Mouse (Mus musculus) heart, embryonic 13.5 days (tissue): Measurements from ENCODE around the gene Ptdss2. TPM values are rescaled to one million over a fixed set of nuclear protein-coding genes. Genes with fewer than 3 reads are reported as not detected.

Experiments used
- ATAC-seq: fragments of 200-750 bp; cut with Nextera tagmentation; 2 replicates; pipeline ENCODE4 v1.8.0; 2017; ENCODE audit warnings: moderate TSS enrichment; ENCODE audit not compliant: insufficient number of reproducible peaks, low FRiP score, low TSS enrichment; ENCODE audit errors: extremely low read depth
- H3K27ac ChIP-seq: fragments of 300-500 bp; sonication (generic); replicated peaks from 2 replicates; pipeline ENCODE4 v1.5.1; 2015; ENCODE audit warnings: moderate library complexity, mild to moderate bottlenecking, inconsistent platforms
- H3K27me3 ChIP-seq: fragments of 300-500 bp; sonication (generic); replicated peaks from 2 replicates; pipeline ENCODE4 v1.6.1; 2015; ENCODE audit warnings: mild to moderate bottlenecking, inconsistent platforms
- H3K36me3 ChIP-seq: fragments of 300-500 bp; sonication (generic); 2 replicates; pipeline ENCODE4 v1.6.1; 2015; ENCODE audit warnings: mild to moderate bottlenecking, inconsistent platforms
- H3K4me1 ChIP-seq: fragments of 300-500 bp; sonication (generic); 2 replicates; pipeline ENCODE4 v1.6.1; 2015; ENCODE audit warnings: inconsistent platforms
- H3K4me2 ChIP-seq: fragments of 300-500 bp; sonication (generic); 2 replicates; pipeline ENCODE4 v1.6.1; 2015; ENCODE audit warnings: inconsistent platforms, mild to moderate bottlenecking, moderate library complexity
- H3K4me3 ChIP-seq: fragments of 300-500 bp; sonication (generic); 2 replicates; pipeline ENCODE4 v1.5.1; 2015; ENCODE audit warnings: moderate library complexity, mild to moderate bottlenecking, inconsistent platforms
- H3K9ac ChIP-seq: fragments of 300-500 bp; sonication (generic); 2 replicates; pipeline ENCODE4 v1.6.1; 2015; ENCODE audit warnings: inconsistent platforms, mild to moderate bottlenecking, moderate library complexity
- H3K9me3 ChIP-seq: fragments of 300-500 bp; sonication (generic); 2 replicates; pipeline ENCODE4 v1.6.1; 2016; ENCODE audit warnings: inconsistent platforms
- WGBS: fragments of 180-500 bp; shearing (Covaris S2); methylation state at CpG from one replicate; pipeline ENCODE4 v1.1.7; 2015; ENCODE audit warnings: mixed read lengths; 5-methylcytosine and 5-hydroxymethylcytosine counted together
- polyA plus RNA-seq: library from polyadenylated mRNA; unstranded; fragments of >200 nt; fragmentation: Nextera tagmentation; extraction: Ambion mirVana; gene quantifications from 2 replicates; pipeline ENCODE4 v1.2.1, GENCODE M21; 2015

Ptdss2 gene
- polyA plus RNA-seq, 1 experiment from 2014 or later, result 57.9 TPM

DNA sequence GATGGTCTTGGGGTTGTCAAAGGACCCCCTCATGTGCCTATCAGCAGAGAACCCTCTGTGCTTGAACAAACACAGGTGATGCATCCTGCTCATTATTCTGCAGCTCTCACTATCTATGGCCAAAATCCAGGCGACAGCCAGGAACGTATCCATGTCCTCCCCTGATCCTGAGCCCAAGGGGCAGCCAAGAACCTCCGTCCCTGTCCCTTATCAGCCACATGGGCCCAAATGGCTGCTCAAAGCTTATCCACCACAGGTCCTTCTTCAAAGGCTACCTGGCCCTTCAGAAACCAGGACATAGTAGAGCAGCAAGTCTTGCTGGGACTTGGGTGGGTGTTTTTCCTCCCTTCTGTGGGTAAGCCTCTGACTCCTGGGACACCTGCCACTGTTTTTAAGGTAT lies 66.0 kb downstream of the Ptdss2 start:
- Histone ChIP-seq H3K27ac (no peak overlapping the region), H3K4me3 (no peak overlapping the region), H3K9me3 (no peaks in the 10 kb centered on the region), H3K4me2 (no peak overlapping the region), H3K36me3 (peaks cover 38% of the 10 kb centered on the region), H3K9ac (no peak overlapping the region), H3K4me1 (peaks cover 20% of the 10 kb centered on the region), H3K27me3 (no peaks in the 10 kb centered on the region)
- 53% methylated on average over 3 of the region's 3 CpGs for WGBS
- no peak for ATAC-seq

DNA sequence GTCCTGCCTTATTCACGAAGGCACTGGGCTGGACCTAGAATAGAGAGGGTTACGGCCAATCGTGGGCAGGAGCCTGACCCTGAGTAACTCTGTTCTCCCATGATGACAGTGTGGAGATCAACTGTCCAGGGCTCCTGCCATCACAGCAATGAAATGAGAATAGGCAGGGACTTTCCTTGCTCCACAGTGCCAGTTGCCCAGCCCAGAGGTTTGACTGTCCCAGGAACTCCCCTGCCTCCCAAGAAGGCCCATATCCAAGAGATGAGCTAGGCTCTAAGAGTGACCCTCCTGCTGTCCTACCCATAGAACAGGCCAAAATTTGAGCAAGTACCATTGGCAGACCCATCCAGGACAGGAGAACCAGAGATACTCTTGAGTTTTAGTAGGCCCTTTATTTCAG lies 66.6 kb downstream of the Ptdss2 start:
- peaks cover 21% of the 10 kb centered on the region for H3K4me1 ChIP-seq
- no peak for ATAC-seq
- H3K9me3 ChIP-seq, result no peaks in the 10 kb centered on the region
- no peaks in the 10 kb centered on the region for H3K27me3 ChIP-seq
- peaks cover 38% of the 10 kb centered on the region for H3K36me3 ChIP-seq
- H3K4me3 ChIP-seq, result no peak overlapping the region
- H3K9ac ChIP-seq, result no peak overlapping the region
- H3K27ac ChIP-seq, result no peak overlapping the region
- H3K4me2 ChIP-seq, result no peak overlapping the region
- WGBS, result 88% methylated on average over 3 of the region's 3 CpGs

DNA sequence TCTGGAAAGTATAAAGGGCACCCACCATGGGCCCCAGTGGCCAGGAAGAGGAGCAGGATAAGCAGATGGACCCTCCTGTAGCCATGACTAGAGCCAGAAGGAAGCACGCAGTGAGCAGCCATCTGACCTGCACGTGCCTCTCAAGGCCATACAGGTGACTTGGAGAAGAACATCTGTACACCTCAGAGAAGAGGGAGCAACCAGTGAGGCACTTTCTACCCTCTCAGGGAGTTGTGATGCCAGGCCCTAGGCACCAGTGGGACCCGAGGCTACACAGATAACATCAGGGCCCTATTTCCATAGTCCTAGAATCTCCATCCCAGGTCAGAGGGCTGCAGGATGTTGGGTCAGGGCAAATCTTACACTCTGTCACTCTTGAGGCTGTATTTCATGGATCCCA lies 68.0 kb downstream of the Ptdss2 start:
- Histone ChIP-seq H3K4me1 (peaks cover 25% of the 10 kb centered on the region), H3K9me3 (no peaks in the 10 kb centered on the region), H3K27me3 (no peaks in the 10 kb centered on the region), H3K36me3 (peaks cover 38% of the 10 kb centered on the region), H3K9ac (no peak overlapping the region), H3K27ac (no peak overlapping the region), H3K4me2 (no peak overlapping the region), H3K4me3 (no peak overlapping the region)
- no peak for ATAC-seq
- 84% methylated on average over 3 of the region's 3 CpGs for WGBS

DNA sequence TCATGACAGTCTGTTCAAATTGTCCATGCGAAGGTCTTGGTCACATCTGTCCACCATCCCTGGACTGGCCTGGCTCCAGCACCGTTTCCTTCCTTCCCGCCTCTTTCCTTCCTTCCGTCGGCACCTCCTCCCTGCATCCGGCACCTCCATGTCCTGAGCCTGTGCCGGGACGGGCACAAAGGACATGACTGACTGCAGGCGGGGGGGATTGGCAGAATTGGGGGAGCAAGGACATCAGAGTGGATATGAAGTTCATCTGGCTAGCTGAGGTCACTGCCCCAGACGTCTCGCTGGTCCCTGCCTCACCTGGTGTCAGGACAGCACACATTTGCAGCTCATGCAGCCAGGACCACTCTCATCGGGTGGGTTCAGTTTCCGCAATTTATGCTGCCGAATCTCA lies 68.9 kb downstream of the Ptdss2 start:
- H3K27me3 ChIP-seq, result no peaks in the 10 kb centered on the region
- H3K36me3 ChIP-seq, result peaks cover 38% of the 10 kb centered on the region
- H3K9ac ChIP-seq, result no peak overlapping the region
- H3K4me2 ChIP-seq, result no peak overlapping the region
- H3K27ac ChIP-seq, result no peak overlapping the region
- 77% methylated on average over 14 of the region's 14 CpGs for WGBS
- no peaks in the 10 kb centered on the region for H3K9me3 ChIP-seq
- H3K4me3 ChIP-seq, result no peak overlapping the region
- ATAC-seq, result no peak
- peaks cover 29% of the 10 kb centered on the region for H3K4me1 ChIP-seq

DNA sequence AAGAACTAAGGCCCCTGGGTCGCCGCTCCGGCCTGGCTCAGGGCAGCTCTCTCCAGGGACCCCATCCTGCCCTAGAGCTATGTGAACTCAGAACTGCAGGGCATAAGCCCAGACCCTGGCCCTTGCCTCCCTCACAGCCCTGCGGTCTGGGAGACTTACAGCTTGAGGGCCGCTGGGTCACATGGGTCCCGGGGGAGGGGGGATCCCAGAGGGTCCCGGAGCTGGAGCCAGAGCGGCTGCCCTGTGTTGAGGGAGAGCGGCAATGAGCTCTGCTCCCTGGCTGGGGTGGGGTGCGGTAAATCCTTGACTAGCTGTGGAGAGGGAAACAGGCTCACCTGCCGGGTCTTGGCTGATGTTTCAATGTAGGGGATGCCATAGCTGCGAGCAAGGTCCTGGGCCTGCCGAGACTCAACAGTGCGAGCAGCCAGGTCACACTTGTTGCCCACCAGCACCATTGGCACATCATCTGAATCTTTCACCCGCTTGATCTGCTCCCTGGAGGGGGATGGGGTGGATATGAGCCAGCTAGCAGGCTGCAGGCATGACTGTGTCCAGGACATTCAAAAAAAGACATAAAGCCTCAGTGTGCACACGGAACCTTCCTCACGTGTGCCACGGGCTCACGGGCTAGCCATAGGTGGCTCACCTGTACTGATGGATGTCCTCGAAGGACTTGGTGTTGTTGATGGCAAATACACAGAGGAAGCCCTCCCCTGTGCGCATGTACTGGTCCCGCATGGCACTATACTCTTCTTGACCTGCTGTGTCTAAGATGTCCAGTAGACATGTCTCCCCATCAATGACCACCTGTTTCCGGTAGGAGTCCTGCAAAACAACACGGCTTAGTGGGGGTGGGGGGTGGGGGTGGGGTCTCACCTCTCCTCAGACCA lies 69.9 kb downstream of the Ptdss2 start:
- H3K36me3 ChIP-seq, result peaks cover 38% of the 10 kb centered on the region
- peaks cover 29% of the 10 kb centered on the region for H3K4me1 ChIP-seq
- peak overlapping the region; percentile 93 for H3K4me2 ChIP-seq
- H3K9me3 ChIP-seq, result no peaks in the 10 kb centered on the region
- 0 out of 2 replicates have a peak overlapping the region, but pooled peaks have one; percentile 86 for H3K4me3 ChIP-seq
- H3K9ac ChIP-seq, result peak overlapping the region; percentile 97
- 90% methylated on average over 24 of the region's 24 CpGs for WGBS
- H3K27me3 ChIP-seq, result no peaks in the 10 kb centered on the region
- no peak overlapping the region for H3K27ac ChIP-seq
- no peak for ATAC-seq

DNA sequence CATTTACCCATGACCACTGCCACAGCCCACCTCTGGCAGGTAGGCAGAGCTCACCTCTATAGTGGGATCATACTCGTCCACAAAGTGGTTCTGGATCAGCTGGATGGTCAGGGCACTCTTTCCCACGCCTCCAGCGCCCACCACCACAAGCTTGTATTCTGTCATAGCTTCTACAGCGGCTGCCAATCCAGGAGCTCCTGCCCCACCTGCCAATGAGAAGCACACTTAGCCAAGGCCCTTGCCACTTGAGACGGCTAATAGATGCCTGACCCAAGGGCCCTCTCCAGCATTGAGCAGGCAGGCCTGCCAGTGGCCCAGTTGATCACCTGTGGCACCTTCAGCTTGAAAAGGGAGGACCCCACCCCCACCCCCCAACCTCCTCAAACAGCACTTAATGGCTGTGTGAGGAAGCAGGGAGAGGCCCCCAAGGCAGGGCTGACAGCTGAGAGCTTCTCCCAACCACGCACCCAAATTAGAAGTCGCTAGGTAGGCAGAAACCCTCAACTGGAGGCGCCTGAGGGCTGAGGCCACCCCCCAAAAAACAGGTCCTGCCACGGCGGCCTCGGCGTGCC lies 70.7 kb downstream of the Ptdss2 start:
- Histone ChIP-seq H3K9ac (peak overlapping the region; percentile 97), H3K27me3 (no peaks in the 10 kb centered on the region), H3K4me3 (peak overlapping the region; percentile 86), H3K9me3 (no peaks in the 10 kb centered on the region), H3K27ac (peak overlapping the region; percentile 80), H3K4me2 (peak overlapping the region; percentile 93), H3K36me3 (peaks cover 38% of the 10 kb centered on the region), H3K4me1 (peaks cover 29% of the 10 kb centered on the region)
- 32% methylated on average over 12 of the region's 12 CpGs for WGBS
- ATAC-seq, result no peak

DNA sequence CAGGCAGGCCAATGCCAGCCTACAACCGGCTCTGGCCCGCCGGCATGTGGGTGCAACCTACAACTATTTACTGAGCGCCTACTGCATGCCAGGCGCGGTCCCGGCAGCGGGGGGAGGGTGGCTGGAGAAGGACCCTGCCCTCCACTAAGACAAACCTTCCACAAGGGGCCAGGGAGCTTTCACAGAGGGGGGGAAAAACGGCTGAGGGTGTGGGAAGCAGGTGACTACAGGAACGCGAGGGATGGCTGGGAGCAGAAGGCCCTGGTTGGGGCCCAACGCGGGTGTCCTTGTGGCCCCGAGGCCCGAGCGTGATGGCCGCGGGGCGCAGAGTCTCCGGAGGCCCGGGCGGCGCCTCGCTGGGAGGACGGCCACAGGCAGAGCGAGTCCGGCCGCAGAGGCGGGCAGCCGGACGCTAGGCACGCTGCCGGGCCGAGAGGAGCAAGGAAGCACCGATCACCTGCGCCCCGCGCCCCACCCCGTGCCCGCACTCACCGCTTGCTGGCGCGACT lies 71.2 kb downstream of the Ptdss2 start:
- 1% methylated on average over 43 of the region's 43 CpGs for WGBS
- 0 out of 2 replicates have a peak, but pooled peaks have one; percentile 0 for ATAC-seq

DNA sequence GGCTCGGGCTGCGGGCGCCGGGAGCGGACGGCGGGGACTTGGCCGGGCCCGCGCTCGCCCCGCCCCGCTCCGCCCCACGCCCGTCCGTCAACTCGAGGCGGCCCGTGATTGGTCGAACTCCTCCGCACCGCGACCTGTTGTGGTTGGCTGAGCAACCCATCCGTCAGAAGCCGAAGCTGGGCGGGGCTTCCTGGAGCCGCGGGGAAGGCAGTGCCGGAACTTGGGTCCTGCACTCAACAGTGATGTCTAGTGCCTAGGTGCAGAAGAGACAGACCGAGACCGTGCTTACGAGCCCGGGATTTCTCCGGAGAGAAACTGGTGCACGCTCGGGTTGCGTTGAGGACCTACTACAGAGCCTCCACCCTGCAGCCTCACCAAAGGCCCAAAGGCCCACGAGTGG lies 71.8 kb downstream of the Ptdss2 start, which contains the start of the genes Hras and Lrrc56:
TSS of gene Hras (minus strand) at position 58 of the 400 bp plus-strand sequence.
TSS of gene Lrrc56 (plus strand) at position 210 of the 400 bp plus-strand sequence.
- Histone ChIP-seq H3K36me3 (peaks cover 35% of the 10 kb centered on the region), H3K4me2 (peak within 1 kb of the TSS; percentile 93), H3K9ac (peak within 1 kb of the TSS; percentile 97), H3K4me3 (peak within 1 kb of the TSS; percentile 86), H3K27me3 (no peaks in the 10 kb centered on the region), H3K9me3 (no peaks in the 10 kb centered on the region), H3K27ac (peak within 1 kb of the TSS; percentile 80), H3K4me1 (peaks cover 29% of the 10 kb centered on the region)
- ATAC-seq, result peak; percentile 96
- under 1% methylated on average over 38 of the region's 39 CpGs for WGBS

More for the DNA sequence above, 71.2 kb downstream of the Ptdss2 start:
- Histone ChIP-seq H3K27ac (peak overlapping the region; percentile 80), H3K9ac (peak overlapping the region; percentile 97), H3K36me3 (peaks cover 38% of the 10 kb centered on the region), H3K4me3 (peak overlapping the region; percentile 86), H3K4me1 (peaks cover 29% of the 10 kb centered on the region), H3K27me3 (no peaks in the 10 kb centered on the region), H3K9me3 (no peaks in the 10 kb centered on the region), H3K4me2 (peak overlapping the region; percentile 93)

DNA sequence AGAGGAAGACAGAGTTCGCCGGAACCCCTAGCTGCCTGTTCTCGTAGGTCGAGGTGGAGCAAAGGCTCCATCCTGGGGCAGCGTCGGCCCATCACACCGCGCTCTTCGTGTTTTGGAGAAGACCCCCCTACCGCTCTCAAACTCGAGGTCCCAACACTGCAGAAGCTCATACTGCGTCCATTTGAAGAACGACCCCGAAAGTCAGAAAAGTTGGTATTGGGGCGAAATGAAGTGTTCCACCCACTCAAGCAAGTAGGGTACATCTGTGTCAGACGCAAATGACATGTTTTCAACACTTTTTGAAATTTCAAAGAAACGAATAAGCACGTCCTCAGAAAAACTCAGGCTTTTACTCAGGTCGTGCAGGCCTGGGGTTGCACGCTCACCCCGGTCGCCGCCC lies 72.2 kb downstream of the Ptdss2 start:
- H3K27ac ChIP-seq, result peak overlapping the region; percentile 60
- no peaks in the 10 kb centered on the region for H3K9me3 ChIP-seq
- H3K27me3 ChIP-seq, result no peaks in the 10 kb centered on the region
- H3K4me1 ChIP-seq, result peaks cover 29% of the 10 kb centered on the region
- no peak for ATAC-seq
- H3K4me3 ChIP-seq, result peak overlapping the region; percentile 86
- H3K9ac ChIP-seq, result peak overlapping the region; percentile 72
- under 1% methylated on average over 23 of the region's 23 CpGs for WGBS
- H3K36me3 ChIP-seq, result peaks cover 31% of the 10 kb centered on the region
- H3K4me2 ChIP-seq, result peak overlapping the region; percentile 93

DNA sequence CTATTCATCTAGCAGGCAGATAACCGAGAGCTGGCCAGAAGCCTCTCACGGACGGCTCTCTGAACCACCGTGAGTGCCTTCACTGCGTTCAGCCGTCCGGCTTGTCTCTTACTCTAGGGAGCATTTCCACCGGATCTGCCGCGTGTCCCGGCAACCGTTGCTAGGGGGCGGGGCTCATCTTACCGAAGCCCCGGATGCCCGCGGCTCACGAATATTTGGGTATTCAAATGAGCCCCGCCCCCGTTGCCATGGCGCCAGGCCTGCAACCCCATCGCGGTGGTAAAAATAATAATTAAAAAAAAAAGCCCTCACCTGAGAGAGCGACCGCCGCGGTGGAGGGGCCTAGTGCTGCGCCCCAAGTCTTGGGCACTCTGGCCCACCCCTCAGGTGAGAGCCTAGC lies 72.6 kb downstream of the Ptdss2 start:
- Histone ChIP-seq H3K9ac (peak overlapping the region; percentile 72), H3K27ac (peak overlapping the region; percentile 60), H3K4me1 (peaks cover 29% of the 10 kb centered on the region), H3K9me3 (no peaks in the 10 kb centered on the region), H3K4me3 (peak overlapping the region; percentile 86), H3K27me3 (no peaks in the 10 kb centered on the region), H3K36me3 (peaks cover 26% of the 10 kb centered on the region), H3K4me2 (peak overlapping the region; percentile 93)
- no peak for ATAC-seq
- WGBS, result under 1% methylated on average over 28 of the region's 28 CpGs

DNA sequence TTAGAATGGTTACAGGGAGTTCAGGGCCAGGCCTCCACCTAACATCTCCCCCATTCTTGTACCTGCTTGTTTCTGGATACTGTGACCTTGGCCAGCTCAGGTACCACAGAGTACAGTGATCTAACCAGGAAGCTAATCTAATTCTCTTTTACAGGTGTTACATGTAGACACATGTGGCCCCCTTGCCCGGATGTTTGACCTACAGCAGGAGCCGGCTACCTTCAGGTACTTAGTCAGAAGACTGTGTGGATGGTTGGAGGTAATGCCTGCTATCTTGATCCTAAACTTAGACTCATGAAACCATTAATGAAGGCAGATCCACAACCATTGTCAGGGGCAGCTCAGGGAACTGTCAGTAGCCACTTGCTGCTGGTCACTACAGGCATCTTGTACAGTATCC lies 73.6 kb downstream of the Ptdss2 start:
- H3K4me3 ChIP-seq, result no peak overlapping the region
- H3K9me3 ChIP-seq, result no peaks in the 10 kb centered on the region
- H3K9ac ChIP-seq, result no peak overlapping the region
- H3K36me3 ChIP-seq, result peaks cover 17% of the 10 kb centered on the region
- peaks cover 29% of the 10 kb centered on the region for H3K4me1 ChIP-seq
- no peak for ATAC-seq
- 87% methylated on average over 2 of the region's 2 CpGs for WGBS
- H3K4me2 ChIP-seq, result no peak overlapping the region; the same call in 1 of the 2 replicates
- H3K27ac ChIP-seq, result no peak overlapping the region
- no peaks in the 10 kb centered on the region for H3K27me3 ChIP-seq
